19 mouse cellular contexts compared by ENCODE assay signal in the genomic region with DNA sequence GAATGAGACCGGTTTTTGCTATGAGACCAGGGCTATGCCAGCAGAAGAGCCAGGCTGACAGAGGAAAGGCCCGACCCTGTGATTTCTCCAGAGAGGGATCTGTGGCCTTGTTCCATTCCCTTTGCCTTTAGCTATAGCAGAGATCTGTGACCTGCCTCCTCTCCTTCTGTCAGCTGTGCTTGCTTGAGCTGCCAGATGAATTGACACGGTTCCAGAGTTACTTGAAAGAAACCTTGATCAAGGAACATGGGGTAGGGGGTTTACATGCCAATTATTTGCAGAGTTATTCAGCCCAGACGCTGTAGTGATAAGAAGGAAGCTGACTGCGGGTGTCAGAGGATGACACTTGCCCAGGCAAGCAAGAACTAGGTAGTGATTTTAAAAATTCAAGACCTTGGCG. TPM values are rescaled to one million over a fixed set of nuclear protein-coding genes. Genes with fewer than 3 reads are reported as not detected.
DNase-seq lines count a peak whose midpoint lies in the region; ATAC-seq and TF ChIP-seq lines count a peak whose summit lies in the region.
"Had no signal": no experiment of that assay in that cellular context is flagged by ENCODE, and none has a peak within 500 bp of the region (broad histone marks: within the 10 kb centered on the region; RNA-seq: fewer than 3 reads in every experiment).

No protein-coding gene starts in this region.

- H3K36me3 ChIP-seq in forebrain, embryonic 15.5 days = no peaks in the 10 kb centered on the region
- H3K36me3 ChIP-seq in forebrain, embryonic 11.5 days (ENCODE audit: control insufficient read depth, insufficient read depth, low read length) = no peaks in the 10 kb centered on the region
- no peaks in the 10 kb centered on the region for H3K36me3 ChIP-seq in midbrain, embryonic 11.5 days (ENCODE audit: control insufficient read depth, insufficient read depth, low read length)
- H3K36me3 ChIP-seq: liver, embryonic 12.5 days had no signal

- H3K4me1 ChIP-seq in forebrain, embryonic 15.5 days = peaks cover 21% of the 10 kb centered on the region
- no peaks in the 10 kb centered on the region for H3K4me1 ChIP-seq in forebrain, embryonic 11.5 days (replicated peaks; ENCODE audit: control insufficient read depth, insufficient read depth, low read length)
- H3K4me1 ChIP-seq in midbrain, embryonic 11.5 days (ENCODE audit: control insufficient read depth, insufficient read depth, low read length) = peaks cover 4% of the 10 kb centered on the region; the same call in 1 of the 2 replicates
- H3K4me1 ChIP-seq: liver, embryonic 12.5 days had no signal

- intact Hi-C loops in left cerebral cortex, postnatal 4 days (cut with DNase I) = no loop called here
- intact Hi-C loops in left cerebral cortex, adult 2 months (cut with DNase I) = no loop called here

- no peak overlapping the region for H3K4me3 ChIP-seq in forebrain, embryonic 15.5 days
- no peak overlapping the region for H3K4me3 ChIP-seq in forebrain, embryonic 11.5 days (ENCODE audit: low read depth, low read length)
- no peak overlapping the region for H3K4me3 ChIP-seq in left cerebral cortex, adult 2 months
- no peak overlapping the region for H3K4me3 ChIP-seq in midbrain, embryonic 11.5 days (ENCODE audit: low read depth, low read length)
- H3K4me3 ChIP-seq: liver, embryonic 12.5 days had no signal

- TF ChIP-seq CTCF in left cerebral cortex, adult 2 months (IDR thresholded peaks at IDR 0.05) = no peak

- 49% methylated on average over 6 of the region's 6 CpGs for WGBS in forebrain, embryonic 15.5 days
- WGBS in forebrain, embryonic 11.5 days = 77% methylated on average over 6 of the region's 6 CpGs
- 59% methylated on average over 6 of the region's 6 CpGs for WGBS in midbrain, embryonic 11.5 days

- ATAC-seq in forebrain, embryonic 15.5 days (replicated peaks) = no peak
- no peak for ATAC-seq in forebrain, embryonic 11.5 days (replicated peaks; ENCODE audit: low FRiP score)
- no peak for ATAC-seq in midbrain, embryonic 11.5 days (ENCODE audit: low FRiP score)
- ATAC-seq: liver, embryonic 12.5 days had no signal

- H3K9me3 ChIP-seq in forebrain, embryonic 15.5 days = no peaks in the 10 kb centered on the region
- no peaks in the 10 kb centered on the region for H3K9me3 ChIP-seq in forebrain, embryonic 11.5 days (ENCODE audit: control insufficient read depth, low read length)
- H3K9me3 ChIP-seq in midbrain, embryonic 11.5 days (ENCODE audit: control insufficient read depth, low read length) = no peaks in the 10 kb centered on the region
- H3K9me3 ChIP-seq: liver, embryonic 12.5 days had no signal

- H3K27me3 ChIP-seq in forebrain, embryonic 15.5 days = no peaks in the 10 kb centered on the region
- peaks cover 2% of the 10 kb centered on the region; the same call in 1 of the 2 replicates for H3K27me3 ChIP-seq in forebrain, embryonic 11.5 days (ENCODE audit: control insufficient read depth, insufficient read depth, low read length)
- no peaks in the 10 kb centered on the region for H3K27me3 ChIP-seq in midbrain, embryonic 11.5 days (ENCODE audit: control insufficient read depth, insufficient read depth, low read length)
- H3K27me3 ChIP-seq: liver, embryonic 12.5 days had no signal

- no peak for DNase-seq in forebrain, embryonic 11.5 days (ENCODE audit: low spot score)
- peak; percentile 38 for DNase-seq in left cerebral cortex, postnatal 4 days
- no peak for DNase-seq in left cerebral cortex, adult 2 months (ENCODE audit: extremely low spot score in 1 of 2, low spot score in 2 of 2)
- peak; percentile 54 for DNase-seq in midbrain, embryonic 11.5 days (ENCODE audit: low spot score, missing footprints)
- no peak for DNase-seq in thymus, postnatal 25 days
- no peak for DNase-seq in frontal cortex, adult 2 months (ENCODE audit: extremely low spot score in 1 of 2, low spot score in 1 of 2)
- DNase-seq: adrenal gland, postnatal 25 days; B cell, adult 2 months; cerebellum, adult 9-10 months; embryo, embryonic 11 days; gastrocnemius, postnatal 36 days; kidney, adult 11 months; kidney, postnatal 14 days; lung, embryonic 14.5 days; lung, postnatal 4 days; right cerebral cortex, postnatal 4 days; thymus, postnatal 4 days had no signal

- no peak overlapping the region for H3K9ac ChIP-seq in forebrain, embryonic 15.5 days (replicated peaks)
- no peak overlapping the region for H3K9ac ChIP-seq in forebrain, embryonic 11.5 days (ENCODE audit: low read length)
- no peak overlapping the region for H3K9ac ChIP-seq in midbrain, embryonic 11.5 days (ENCODE audit: low read length)
- H3K9ac ChIP-seq: liver, embryonic 12.5 days; lung, embryonic 14.5 days had no signal

- peak overlapping the region; percentile 47 for H3K27ac ChIP-seq in forebrain, embryonic 15.5 days (replicated peaks)
- H3K27ac ChIP-seq in forebrain, embryonic 11.5 days (ENCODE audit: low read depth, low read length) = no peak overlapping the region
- no peak overlapping the region for H3K27ac ChIP-seq in left cerebral cortex, adult 2 months
- 0 out of 2 replicates have a peak overlapping the region, but pooled peaks have one; percentile 0 for H3K27ac ChIP-seq in midbrain, embryonic 11.5 days (ENCODE audit: low read depth, low read length)
- H3K27ac ChIP-seq: liver, embryonic 12.5 days had no signal

- H3K4me2 ChIP-seq in forebrain, embryonic 15.5 days (replicated peaks) = no peak overlapping the region
- no peak overlapping the region for H3K4me2 ChIP-seq in forebrain, embryonic 11.5 days (ENCODE audit: low read depth, low read length, severe bottlenecking)
- H3K4me2 ChIP-seq in midbrain, embryonic 11.5 days = no peak overlapping the region
- H3K4me2 ChIP-seq: liver, embryonic 12.5 days; lung, embryonic 14.5 days had no signal

RNA-seq across cellular contexts. Expression of a gene that starts 20.3 kb away (rescaled TPM):
- polyA plus RNA-seq in forebrain, embryonic 15.5 days (2015; fragmentation: Nextera tagmentation; extraction: Ambion mirVana) = 53.5 and 56.5 TPM in 2 replicates
- polyA plus RNA-seq in forebrain, embryonic 11.5 days (2014; fragmentation: Nextera tagmentation; extraction: Ambion mirVana) = 47.4 and 50.8 TPM in 2 replicates
- 100 to 1,000 TPM; 101 to 102 TPM for total RNA-seq in left cerebral cortex, postnatal 4 days (2021)
- total RNA-seq in left cerebral cortex, adult 2 months (2021) = 10 to 100 TPM; 65.9 to 67.6 TPM
- polyA plus RNA-seq in midbrain, embryonic 11.5 days (2014; fragmentation: Nextera tagmentation; extraction: Ambion mirVana) = 45.8 and 47.3 TPM in 2 replicates
- polyA plus RNA-seq in frontal cortex, adult 2 months (2012; rRNA removed) = 46.1 and 49.3 TPM in 2 replicates

RNA-seq across cellular contexts. Expression of a gene that starts 24.6 kb away (rescaled TPM):
- 108 and 113 TPM in 2 replicates for polyA plus RNA-seq in forebrain, embryonic 15.5 days (2015; fragmentation: Nextera tagmentation; extraction: Ambion mirVana)
- 211 and 215 TPM in 2 replicates for polyA plus RNA-seq in forebrain, embryonic 11.5 days (2014; fragmentation: Nextera tagmentation; extraction: Ambion mirVana)
- total RNA-seq in left cerebral cortex, postnatal 4 days (2021) = 10 to 100 TPM; 36.1 to 38.3 TPM
- 10 to 100 TPM; 33.6 to 40.3 TPM for total RNA-seq in left cerebral cortex, adult 2 months (2021)
- 223 and 239 TPM in 2 replicates for polyA plus RNA-seq in midbrain, embryonic 11.5 days (2014; fragmentation: Nextera tagmentation; extraction: Ambion mirVana)
- 44.1 and 49.5 TPM in 2 replicates for polyA plus RNA-seq in frontal cortex, adult 2 months (2012; rRNA removed)

Comparison
In these comparisons a context has a peak if more than half of its experiments do, and no peak if none do; other contexts are left out.
1. H3K27ac ChIP-seq: peak in forebrain, embryonic 15.5 days (single experiment) and midbrain, embryonic 11.5 days (single experiment); none in forebrain, embryonic 11.5 days (single experiment) and left cerebral cortex, adult 2 months (single experiment).
2. DNase-seq: peak in left cerebral cortex, postnatal 4 days (single experiment) and midbrain, embryonic 11.5 days (single experiment); none in forebrain, embryonic 11.5 days (single experiment), left cerebral cortex, adult 2 months (0 of 2), thymus, postnatal 25 days (single experiment) and frontal cortex, adult 2 months (0 of 2).